Mouse (Mus musculus) forebrain, embryonic 13.5 days (tissue): ENCODE data around the gene Fam166b. TPM values are rescaled to one million over a fixed set of nuclear protein-coding genes. Genes with fewer than 3 reads are reported as not detected.

Source experiments
- ATAC-seq: fragments of 200-750 bp; cut with Nextera tagmentation; 2 replicates; pipeline ENCODE4 v1.8.0; 2017
- H3K27ac ChIP-seq: fragments of 300-500 bp; sonication (generic); 2 replicates; pipeline ENCODE4 v1.5.1; 2015; ENCODE audit warnings: inconsistent platforms, mild to moderate bottlenecking, moderate library complexity
- H3K27me3 ChIP-seq: fragments of 300-500 bp; sonication (generic); 2 replicates; pipeline ENCODE4 v1.6.1; 2015; ENCODE audit warnings: mild to moderate bottlenecking, inconsistent platforms
- H3K36me3 ChIP-seq: fragments of 300-500 bp; sonication (generic); 2 replicates; pipeline ENCODE4 v1.6.1; 2015; ENCODE audit warnings: mild to moderate bottlenecking, inconsistent platforms; ENCODE audit not compliant: poor library complexity, severe bottlenecking
- H3K4me1 ChIP-seq: fragments of 300-500 bp; sonication (generic); 2 replicates; pipeline ENCODE4 v1.6.1; 2015; ENCODE audit warnings: inconsistent platforms
- H3K4me2 ChIP-seq: fragments of 300-500 bp; sonication (generic); 2 replicates; pipeline ENCODE4 v1.6.1; 2015; ENCODE audit warnings: inconsistent platforms, mild to moderate bottlenecking, moderate library complexity
- H3K4me3 ChIP-seq: fragments of 300-500 bp; sonication (generic); 2 replicates; pipeline ENCODE4 v1.5.1; 2015; ENCODE audit warnings: mild to moderate bottlenecking, inconsistent platforms
- H3K9ac ChIP-seq: fragments of 300-500 bp; sonication (generic); 2 replicates; pipeline ENCODE4 v1.6.1; 2015; ENCODE audit warnings: mild to moderate bottlenecking, inconsistent platforms
- H3K9me3 ChIP-seq: fragments of 300-500 bp; sonication (generic); replicated peaks from 2 replicates; pipeline ENCODE4 v1.6.1; 2016; ENCODE audit warnings: inconsistent platforms
- WGBS: fragments of 180-500 bp; shearing (Covaris S2); methylation state at CpG from one replicate; pipeline ENCODE4 v1.1.7; 2015; 5-methylcytosine and 5-hydroxymethylcytosine counted together
- polyA plus RNA-seq: library from polyadenylated mRNA; unstranded; fragments of >200 nt; fragmentation: Nextera tagmentation; extraction: Ambion mirVana; gene quantifications from 2 replicates; pipeline ENCODE4 v1.2.1, GENCODE M21; 2015

Gene Fam166b
- polyA plus RNA-seq = 0.31 and 0.42 TPM in 2 replicates

DNA sequence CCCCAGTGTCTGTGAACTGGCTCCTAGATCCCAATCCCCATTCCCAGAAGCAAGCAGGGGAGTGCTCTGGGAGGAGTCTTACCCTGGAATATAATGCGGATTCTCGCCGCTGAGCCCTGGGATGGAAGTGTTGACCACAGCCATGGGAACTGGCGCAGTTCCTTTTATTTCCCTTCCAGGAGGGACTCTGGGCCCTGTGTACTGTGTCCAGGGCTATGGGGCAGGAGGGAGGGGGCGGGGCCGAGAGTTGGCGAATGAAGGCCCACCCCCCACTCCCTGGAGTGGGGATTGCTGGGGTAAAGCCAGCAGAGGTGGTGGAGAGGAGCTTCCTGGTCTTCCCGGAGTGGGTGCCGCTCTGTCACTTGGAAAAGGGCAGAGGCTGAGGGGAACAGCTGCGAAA lies at the start of gene Fam166b:
TSS of gene Fam166b (minus strand) at position 189 of the 400 bp plus-strand sequence.
- Histone ChIP-seq H3K9ac (peak within 1 kb of the TSS; percentile 43; the same call in 1 of the 2 replicates), H3K4me2 (peak within 1 kb of the TSS; percentile 25), H3K36me3 (peaks cover 34% of the 10 kb centered on the region), H3K4me1 (peaks cover 25% of the 10 kb centered on the region), H3K27ac (no peak within 1 kb of the TSS), H3K27me3 (peaks cover 58% of the 10 kb centered on the region), H3K4me3 (no peak within 1 kb of the TSS), H3K9me3 (no peaks in the 10 kb centered on the region)
- 7% methylated on average over 10 of the region's 10 CpGs for WGBS
- no peak for ATAC-seq

- no peak; the same call in none of the 2 replicates for ATAC-seq
- Histone ChIP-seq H3K36me3 (no peaks in the 10 kb centered on the region), H3K9me3 (no peaks in the 10 kb centered on the region), H3K9ac (peak overlapping the region; percentile 56), H3K27me3 (no peaks in the 10 kb centered on the region), H3K4me1 (no peaks in the 10 kb centered on the region), H3K4me3 (peak overlapping the region; percentile 33), H3K27ac (no peak overlapping the region), H3K4me2 (peak overlapping the region; percentile 54)
- WGBS = 62% methylated on average over 8 of the region's 8 CpGs
These were observed 49.6 kb upstream of the Fam166b start for GRCm38 (mm10) chr4:43478534-43478858.

- 17% methylated on average over 11 of the region's 11 CpGs for WGBS
- ATAC-seq = peak; percentile 98
- Histone ChIP-seq H3K27ac (no peak overlapping the region), H3K9me3 (no peaks in the 10 kb centered on the region), H3K4me1 (no peaks in the 10 kb centered on the region), H3K4me3 (peak overlapping the region; percentile 33), H3K27me3 (no peaks in the 10 kb centered on the region), H3K4me2 (peak overlapping the region; percentile 54), H3K9ac (peak overlapping the region; percentile 56), H3K36me3 (no peaks in the 10 kb centered on the region)
These were observed 49.1 kb upstream of the Fam166b start for GRCm38 (mm10) chr4:43477857-43478533.

DNA sequence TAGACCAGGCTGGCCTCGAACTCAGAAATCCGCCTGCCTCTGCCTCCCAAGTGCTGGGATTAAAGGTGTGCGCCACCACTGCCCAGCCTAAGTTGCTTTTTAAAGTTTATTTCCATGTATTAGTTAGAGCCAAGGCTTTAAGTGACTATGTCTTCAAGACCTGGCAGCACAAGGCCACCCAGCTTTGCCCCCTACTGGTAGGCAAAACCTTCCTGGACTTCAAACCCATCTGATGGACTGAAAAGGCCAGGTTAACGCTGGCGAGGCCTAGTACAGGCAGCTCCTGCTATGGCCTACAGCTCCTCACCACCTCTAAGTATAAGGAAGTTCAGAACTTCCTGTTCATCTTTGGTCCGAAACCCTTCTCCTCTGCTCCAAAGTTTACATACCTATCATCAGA lies 47.7 kb upstream of the Fam166b start:
- Histone ChIP-seq H3K9ac (no peak overlapping the region), H3K4me1 (no peaks in the 10 kb centered on the region), H3K9me3 (no peaks in the 10 kb centered on the region), H3K27ac (no peak overlapping the region), H3K4me2 (no peak overlapping the region), H3K27me3 (no peaks in the 10 kb centered on the region), H3K4me3 (no peak overlapping the region), H3K36me3 (no peaks in the 10 kb centered on the region)
- 95% methylated on average over 6 of the region's 6 CpGs for WGBS
- no peak for ATAC-seq

GRCm38 (mm10) chr4:43473636-43474035 lies 44.7 kb upstream of the Fam166b start:
- H3K4me2 ChIP-seq = no peak overlapping the region
- ATAC-seq = no peak
- H3K9me3 ChIP-seq = no peaks in the 10 kb centered on the region
- no peaks in the 10 kb centered on the region for H3K4me1 ChIP-seq
- H3K27me3 ChIP-seq = no peaks in the 10 kb centered on the region
- WGBS = 86% methylated on average over 1 of the region's 1 CpGs
- H3K36me3 ChIP-seq = no peaks in the 10 kb centered on the region
- no peak overlapping the region for H3K9ac ChIP-seq
- no peak overlapping the region for H3K27ac ChIP-seq
- H3K4me3 ChIP-seq = no peak overlapping the region

DNA sequence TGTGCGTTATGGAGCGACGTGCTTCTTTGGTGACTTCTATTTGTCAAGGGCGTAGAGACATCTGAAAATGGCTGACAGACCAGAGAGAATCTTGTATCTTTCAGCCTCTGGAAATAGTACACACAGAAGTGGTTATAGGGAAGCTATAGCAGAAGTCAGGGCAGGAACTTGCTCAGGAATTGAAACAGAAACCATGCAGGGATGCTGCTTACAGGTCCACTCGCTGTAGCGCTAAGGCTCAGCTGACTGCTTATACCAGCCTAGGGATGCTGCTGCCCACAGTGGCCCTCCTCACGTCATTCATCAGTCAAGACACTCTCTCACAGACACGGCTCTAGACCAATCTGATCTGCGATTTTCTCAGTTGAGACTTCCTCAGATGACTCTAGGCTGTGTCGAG lies 41.4 kb upstream of the Fam166b start:
- no peaks in the 10 kb centered on the region for H3K36me3 ChIP-seq
- WGBS = 94% methylated on average over 10 of the region's 10 CpGs

DNA sequence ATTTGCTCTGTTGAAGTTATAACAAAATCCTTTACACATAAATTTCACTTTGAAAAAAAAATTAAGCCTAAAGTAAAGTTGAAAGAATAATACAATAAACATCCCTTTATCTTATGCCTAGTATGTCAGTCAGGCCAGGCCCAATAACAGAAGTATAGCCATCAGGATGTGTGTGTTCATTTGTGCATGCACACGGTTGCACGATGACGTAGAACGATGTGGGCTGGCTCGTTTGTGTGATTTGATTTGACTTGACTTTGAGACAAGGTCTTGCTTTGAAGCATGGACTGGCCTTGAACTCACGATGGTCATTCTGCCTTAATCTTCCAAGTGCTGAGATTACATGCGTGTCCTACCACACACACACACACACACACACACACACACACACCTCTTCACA lies 37.9 kb upstream of the Fam166b start:
- no peak overlapping the region for H3K4me3 ChIP-seq
- no peaks in the 10 kb centered on the region for H3K4me1 ChIP-seq
- no peak overlapping the region for H3K27ac ChIP-seq
- no peak overlapping the region for H3K4me2 ChIP-seq
- 87% methylated on average over 7 of the region's 7 CpGs for WGBS
- H3K27me3 ChIP-seq = no peaks in the 10 kb centered on the region
- H3K9ac ChIP-seq = no peak overlapping the region
- H3K9me3 ChIP-seq = no peaks in the 10 kb centered on the region
- ATAC-seq = no peak
- no peaks in the 10 kb centered on the region for H3K36me3 ChIP-seq

More for the DNA sequence above, 41.4 kb upstream of the Fam166b start:
- Histone ChIP-seq H3K27ac (no peak overlapping the region), H3K9me3 (no peaks in the 10 kb centered on the region), H3K9ac (no peak overlapping the region), H3K4me2 (no peak overlapping the region), H3K27me3 (no peaks in the 10 kb centered on the region), H3K4me3 (no peak overlapping the region), H3K4me1 (no peaks in the 10 kb centered on the region)
- ATAC-seq = no peak

GRCm38 (mm10) chr4:43465935-43466334 lies 37.0 kb upstream of the Fam166b start:
- Histone ChIP-seq H3K9me3 (no peaks in the 10 kb centered on the region), H3K36me3 (no peaks in the 10 kb centered on the region), H3K27me3 (no peaks in the 10 kb centered on the region), H3K4me1 (no peaks in the 10 kb centered on the region), H3K27ac (no peak overlapping the region), H3K4me2 (no peak overlapping the region), H3K4me3 (no peak overlapping the region), H3K9ac (no peak overlapping the region)
- 87% methylated on average over 6 of the region's 6 CpGs for WGBS
- no peak for ATAC-seq

DNA sequence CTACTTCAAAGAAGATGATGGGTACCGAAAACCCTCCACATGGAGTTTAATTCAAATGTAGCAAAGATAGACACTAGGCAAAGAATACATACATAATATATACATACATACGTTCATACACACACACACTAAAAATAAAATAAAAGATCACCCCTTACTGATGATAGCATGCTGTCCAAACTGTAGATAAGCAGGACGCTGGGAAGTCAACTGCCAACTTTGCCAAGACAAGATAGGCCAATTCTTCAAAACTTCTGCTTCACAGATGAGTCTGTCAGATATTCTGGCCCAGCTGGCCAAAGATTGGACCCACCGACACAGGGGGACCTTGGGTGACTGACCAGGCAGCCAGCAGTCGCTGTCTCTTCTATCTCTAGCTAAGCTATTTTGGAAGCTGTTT lies 34.2 kb upstream of the Fam166b start:
- Histone ChIP-seq H3K9me3 (no peaks in the 10 kb centered on the region), H3K4me2 (no peak overlapping the region), H3K36me3 (no peaks in the 10 kb centered on the region), H3K4me3 (no peak overlapping the region), H3K27ac (no peak overlapping the region), H3K4me1 (no peaks in the 10 kb centered on the region), H3K27me3 (no peaks in the 10 kb centered on the region), H3K9ac (no peak overlapping the region)
- ATAC-seq = no peak
- WGBS = 95% methylated on average over 5 of the region's 5 CpGs

DNA sequence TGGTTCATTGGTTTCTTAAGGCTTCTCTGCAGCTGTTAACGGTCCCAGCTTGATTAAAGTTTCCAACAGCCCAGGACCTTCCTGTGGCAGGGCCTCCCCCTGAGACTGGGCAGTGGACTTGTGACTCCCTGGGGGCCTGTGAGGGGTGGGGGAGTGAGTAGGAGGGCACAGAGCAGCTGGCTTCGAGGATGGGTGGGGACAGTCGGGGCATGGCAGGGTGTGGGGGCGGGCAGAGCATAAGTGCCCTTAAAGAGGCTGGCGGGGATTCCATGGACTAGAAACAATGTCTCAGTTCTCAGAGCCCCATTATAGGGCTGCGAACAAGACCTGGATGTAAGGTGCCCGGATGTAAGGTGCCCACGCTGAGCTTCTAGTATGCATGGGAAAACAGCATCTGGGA lies 28.2 kb upstream of the Fam166b start:
- 26% methylated on average over 8 of the region's 8 CpGs for WGBS
- no peak overlapping the region for H3K4me2 ChIP-seq
- H3K4me3 ChIP-seq = no peak overlapping the region
- H3K9me3 ChIP-seq = no peaks in the 10 kb centered on the region
- no peak overlapping the region for H3K9ac ChIP-seq
- H3K4me1 ChIP-seq = peaks cover 11% of the 10 kb centered on the region
- no peak overlapping the region for H3K27ac ChIP-seq
- ATAC-seq = no peak
- peaks cover 26% of the 10 kb centered on the region for H3K27me3 ChIP-seq
- H3K36me3 ChIP-seq = no peaks in the 10 kb centered on the region

DNA sequence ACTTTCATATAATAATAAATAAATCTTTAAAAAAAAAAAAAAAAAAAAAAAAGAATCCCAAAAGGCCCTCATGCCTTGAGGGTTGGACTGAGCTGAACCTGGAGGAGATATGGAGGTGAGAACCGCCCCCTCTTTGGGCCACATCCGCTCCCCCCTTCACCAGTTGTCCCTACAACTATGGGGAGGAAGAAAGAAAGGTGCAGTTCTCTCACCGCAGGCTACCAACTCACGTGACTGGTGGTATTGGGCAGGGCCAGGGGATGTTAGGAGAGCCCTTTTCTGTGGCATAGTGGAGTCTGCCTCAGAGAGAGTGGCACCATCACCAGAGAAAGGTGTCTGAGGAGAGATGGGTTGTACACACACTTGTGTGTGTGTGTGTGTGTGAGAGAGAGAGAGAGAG lies 27.5 kb upstream of the Fam166b start:
- H3K27ac ChIP-seq = no peak overlapping the region
- H3K4me1 ChIP-seq = peaks cover 11% of the 10 kb centered on the region
- ATAC-seq = no peak
- no peaks in the 10 kb centered on the region for H3K36me3 ChIP-seq
- WGBS = 33% methylated on average over 4 of the region's 4 CpGs
- no peak overlapping the region for H3K4me3 ChIP-seq
- H3K9me3 ChIP-seq = no peaks in the 10 kb centered on the region
- no peak overlapping the region for H3K9ac ChIP-seq
- H3K27me3 ChIP-seq = peaks cover 26% of the 10 kb centered on the region
- no peak overlapping the region for H3K4me2 ChIP-seq

DNA sequence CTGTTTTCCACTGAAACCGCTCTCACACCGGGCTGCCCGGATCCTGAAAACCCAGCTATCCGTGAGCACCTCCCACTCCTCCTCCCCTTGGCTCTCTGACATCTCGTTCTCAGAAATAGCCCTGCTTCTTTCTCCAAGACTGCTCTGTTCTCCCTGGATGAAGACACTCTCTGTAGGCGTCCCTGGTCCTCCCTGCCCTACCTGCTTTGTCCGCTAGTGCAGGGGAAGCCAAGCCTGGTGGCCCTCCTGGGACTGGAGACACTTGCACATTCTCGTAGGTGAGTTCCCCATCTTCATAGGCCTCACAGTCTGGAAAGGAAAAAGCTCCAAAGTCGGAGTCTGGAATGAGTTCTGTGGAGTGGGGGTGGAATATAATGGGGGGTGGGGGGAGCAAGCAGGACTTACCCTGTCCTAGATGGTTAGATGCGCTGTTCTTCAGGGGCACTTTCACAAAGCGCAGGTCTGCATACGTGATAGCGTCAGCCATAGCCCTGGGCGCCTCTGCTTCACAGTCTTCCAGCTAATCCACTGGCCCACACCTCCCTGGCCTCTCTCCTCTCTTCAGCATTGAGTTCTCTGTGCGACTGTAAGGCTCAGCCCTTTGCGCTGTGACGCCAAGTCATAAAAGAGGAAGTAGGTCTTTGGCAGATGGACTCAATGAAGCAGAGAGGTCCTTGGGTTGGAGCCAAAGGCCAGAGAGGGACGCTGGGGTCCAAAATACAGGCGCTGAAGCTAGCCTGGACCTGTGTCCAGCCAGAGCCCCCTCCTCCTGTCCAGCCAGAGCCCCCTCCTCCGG lies 25.3 kb upstream of the Fam166b start, which contains the start of gene Cd72:
TSS of gene Cd72 (minus strand) at position 588 of the 796 bp plus-strand sequence.
- 36% methylated on average over 20 of the region's 20 CpGs for WGBS
- Histone ChIP-seq H3K9ac (peak within 1 kb of the TSS; percentile 46; the same call in 1 of the 2 replicates), H3K4me2 (peak within 1 kb of the TSS; percentile 54), H3K4me3 (peak within 1 kb of the TSS; percentile 16), H3K27me3 (peaks cover 26% of the 10 kb centered on the region), H3K36me3 (no peaks in the 10 kb centered on the region), H3K27ac (no peak within 1 kb of the TSS), H3K4me1 (peaks cover 11% of the 10 kb centered on the region), H3K9me3 (no peaks in the 10 kb centered on the region)
- no peak for ATAC-seq
